Mouse (Mus musculus): ENCODE measurements around the gene Mtnr1a.

- TF ChIP-seq KAT2A (IDR thresholded peaks at IDR 0.05; ENCODE audit: insufficient replicate concordance, low read length) (no peak), POLR2A (IDR thresholded peaks at IDR 0.05; ENCODE audit: low read depth, low read length) (no peak), POLR2AphosphoS2 (IDR thresholded peaks at IDR 0.05; ENCODE audit: low read depth, low read length) (no peak), MXI1 (IDR thresholded peaks at IDR 0.05; ENCODE audit: low read depth, low read length) (no peak), CHD2 (IDR thresholded peaks at IDR 0.05; ENCODE audit: low read length) (no peak), HCFC1 (IDR thresholded peaks at IDR 0.05; ENCODE audit: low read depth, low read length) (no peak), CTCF (conservative IDR thresholded peaks at IDR 0.05 in 1 of 2, IDR thresholded peaks at IDR 0.05 in 1 of 2; ENCODE audit: low read depth in 2 of 2, low read length in 2 of 2) (no peak), ELF1 (IDR thresholded peaks at IDR 0.05; ENCODE audit: low read depth, low read length) (no peak), MAFK (IDR thresholded peaks at IDR 0.05; ENCODE audit: insufficient replicate concordance, low read length) (no peak)
Observed at GRCm38 (mm10) chr8:45062311-45062710, 6.6 kb upstream of the Mtnr1a start.
